Comparison of ENCODE assay signal across 9 mouse cellular contexts in the genomic region with DNA sequence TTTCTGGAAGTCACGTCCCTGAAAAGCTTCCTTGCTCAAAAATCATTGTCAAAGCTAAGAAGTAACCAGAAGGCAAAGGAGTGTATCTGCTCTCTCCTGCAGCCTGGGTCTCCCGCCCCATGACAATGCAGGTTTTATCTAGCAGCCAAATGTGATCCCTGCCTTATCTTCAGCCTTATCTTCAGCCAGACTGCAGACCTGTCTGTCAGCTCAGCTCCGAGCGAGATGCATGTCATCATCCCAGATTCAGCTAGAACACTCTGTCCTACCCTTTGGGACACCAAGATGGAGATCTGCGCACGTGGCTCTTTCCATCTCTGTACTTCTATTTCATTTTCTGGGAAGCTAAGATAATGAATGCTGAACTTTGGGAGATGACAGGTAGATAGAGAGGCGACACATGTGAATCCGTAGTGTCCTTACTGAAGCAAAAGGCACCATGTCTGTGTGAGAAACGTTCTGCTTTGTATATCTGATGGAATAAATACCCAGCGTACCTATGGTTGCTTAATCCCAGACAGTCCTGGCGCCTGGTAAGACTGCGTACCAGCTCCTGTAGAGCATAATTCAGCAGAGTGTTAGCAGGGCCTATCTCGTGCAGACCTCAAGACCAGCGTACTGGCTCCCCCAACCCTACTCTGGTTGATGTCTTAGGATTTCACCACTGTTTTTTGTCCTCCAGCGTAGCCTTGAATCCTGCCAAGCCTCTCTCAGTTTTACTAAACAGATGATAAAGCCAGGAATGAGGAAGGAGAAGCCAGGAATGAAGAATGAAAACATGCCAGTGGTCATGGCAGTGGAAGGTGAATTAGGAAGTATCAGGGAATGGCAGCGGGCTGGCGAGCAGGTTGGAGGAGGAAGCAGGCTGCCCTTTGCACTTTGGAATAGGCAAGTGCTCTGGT.
DNase-seq lines count a peak whose midpoint lies in the region; ATAC-seq and TF ChIP-seq lines count a peak whose summit lies in the region.
"Had no signal": no experiment of that assay in that cellular context is flagged by ENCODE, and none has a peak within 500 bp of the region (broad histone marks: within the 10 kb centered on the region; RNA-seq: fewer than 3 reads in every experiment).

No protein-coding gene starts in this region.

- H3K4me1 ChIP-seq in kidney, embryonic 15.5 days: peaks cover 34% of the 10 kb centered on the region
- H3K4me1 ChIP-seq in G1E (ENCODE audit: insufficient read depth, low read depth, low read length): peaks cover 82% of the 10 kb centered on the region
- H3K4me1 ChIP-seq in cortical plate, adult 2 months (ENCODE audit: control insufficient read depth, insufficient read depth, low read length): peaks cover 8% of the 10 kb centered on the region
- H3K4me1 ChIP-seq in hindbrain, embryonic 13.5 days (replicated peaks): 0 out of 2 replicates have a peak, but pooled peaks cover 3% of the 10 kb centered on the region

- H3K36me3 ChIP-seq in kidney, embryonic 15.5 days: no peaks in the 10 kb centered on the region
- H3K36me3 ChIP-seq in G1E (replicated peaks): peaks cover 17% of the 10 kb centered on the region
- H3K36me3 ChIP-seq in hindbrain, embryonic 13.5 days: no peaks in the 10 kb centered on the region

- no peak for ATAC-seq in kidney, embryonic 15.5 days (replicated peaks; ENCODE audit: low FRiP score)
- peak; percentile 81 for ATAC-seq in G1E (ENCODE audit: extremely low read depth, insufficient number of reproducible peaks, low FRiP score, poor library complexity, severe bottlenecking)
- ATAC-seq in hindbrain, embryonic 13.5 days (ENCODE audit: low FRiP score): no peak

- 82% methylated on average over 17 of the region's 17 CpGs for WGBS in kidney, embryonic 15.5 days
- 88% methylated on average over 17 of the region's 17 CpGs for WGBS in hindbrain, embryonic 13.5 days

- H3K27ac ChIP-seq in kidney, embryonic 15.5 days: peak overlapping the region; percentile 90
- H3K27ac ChIP-seq in cortical plate, adult 2 months (ENCODE audit: insufficient read depth, low read length): peak overlapping the region; percentile 84
- no peak overlapping the region for H3K27ac ChIP-seq in hindbrain, embryonic 13.5 days

- TF ChIP-seq POLR2A in cortical plate, adult 2 months (IDR thresholded peaks at IDR 0.05; ENCODE audit: extremely low read depth, insufficient read depth, low read length): no peak

- DNase-seq in kidney, postnatal 14 days: no peak
- DNase-seq in G1E (ENCODE audit: low spot score) (peak; percentile 43), liver (peak; percentile 58)
- no peak for DNase-seq in thymus, postnatal 25 days
- DNase-seq in layer of hippocampus, adult 18-20 months (ENCODE audit: low spot score in 2 of 2): no peak
- DNase-seq: right cerebral cortex, postnatal 14 days had no signal

- peaks cover 8% of the 10 kb centered on the region; the same call in 1 of the 2 replicates for H3K27me3 ChIP-seq in kidney, embryonic 15.5 days
- no peaks in the 10 kb centered on the region for H3K27me3 ChIP-seq in G1E (ENCODE audit: insufficient read depth, low read length)
- no peaks in the 10 kb centered on the region for H3K27me3 ChIP-seq in hindbrain, embryonic 13.5 days

- TF ChIP-seq CTCF in G1E (IDR thresholded peaks at IDR 0.05; ENCODE audit: low read depth, low read length): no peak
- no peak for TF ChIP-seq CTCF in cortical plate, adult 2 months (IDR thresholded peaks at IDR 0.05; ENCODE audit: extremely low read depth, insufficient read depth, low read length)

- no peak overlapping the region for H3K4me2 ChIP-seq in kidney, embryonic 15.5 days
- no peak overlapping the region for H3K4me2 ChIP-seq in hindbrain, embryonic 13.5 days

- H3K9me3 ChIP-seq in kidney, embryonic 15.5 days (replicated peaks): no peaks in the 10 kb centered on the region
- no peaks in the 10 kb centered on the region for H3K9me3 ChIP-seq in G1E (replicated peaks)
- H3K9me3 ChIP-seq in hindbrain, embryonic 13.5 days: no peaks in the 10 kb centered on the region

- H3K4me3 ChIP-seq in kidney, embryonic 15.5 days (replicated peaks): no peak overlapping the region
- peak overlapping the region; percentile 50; the same call in 1 of the 2 replicates for H3K4me3 ChIP-seq in G1E (ENCODE audit: low read depth, low read length)
- no peak overlapping the region for H3K4me3 ChIP-seq in cortical plate, adult 2 months (ENCODE audit: insufficient read depth, low read length)
- H3K4me3 ChIP-seq in hindbrain, embryonic 13.5 days: no peak overlapping the region

- H3K9ac ChIP-seq in kidney, embryonic 15.5 days: no peak overlapping the region
- H3K9ac ChIP-seq in hindbrain, embryonic 13.5 days: no peak overlapping the region

Comparison
In these comparisons a context has a peak if more than half of its experiments do, and no peak if none do; other contexts are left out.
1. DNase-seq: peak in G1E (single experiment) and liver (single experiment); none in kidney, postnatal 14 days (single experiment), thymus, postnatal 25 days (single experiment) and layer of hippocampus, adult 18-20 months (0 of 2).